Mouse (Mus musculus): Measurements from ENCODE around the gene Bicd1.
"Not testable (repeated sequence)": the region's sequence is repeated elsewhere in the genome, so short reads cannot be mapped to it uniquely, and the experiment has no call there.

DNA sequence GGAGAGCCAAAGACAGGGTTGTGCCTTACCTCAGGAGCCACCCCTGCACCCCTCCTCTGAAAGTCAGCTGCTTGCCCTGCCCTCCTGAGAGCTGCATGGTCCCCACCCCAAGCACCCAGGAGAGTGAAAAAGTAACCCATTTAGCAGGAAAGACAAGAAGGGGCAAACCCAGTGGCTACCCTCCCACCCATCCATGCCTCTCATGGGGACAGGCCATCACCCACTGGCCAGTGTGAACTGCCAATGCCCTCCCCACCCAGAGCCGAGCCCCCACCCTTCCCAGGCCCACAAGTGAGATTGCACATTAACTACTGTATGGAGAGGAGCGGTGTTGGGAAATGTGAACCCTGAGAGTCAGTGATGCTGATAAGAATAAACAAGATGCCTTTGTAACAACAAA, 42.7 kb upstream of the Bicd1 start:
- TF ChIP-seq CTCF (IDR thresholded peaks at IDR 0.05; ENCODE audit: borderline replicate concordance, insufficient read depth, low read depth, low read length); POLR2A (IDR thresholded peaks at IDR 0.05; ENCODE audit: borderline replicate concordance, insufficient read depth, low read length): not testable (repeated sequence)
